Mouse (Mus musculus) retina, adult 2 months (tissue): ENCODE measurements around the gene Supt4a.

Experiments
- DNase-seq: peaks from one replicate; pipeline ENCODE4 v3.0.0-alpha.2; 2012; ENCODE audit warnings: low read depth, low spot score

The Supt4a gene

GRCm38 (mm10) chr11:87737175-87737740 is at the start of gene Supt4a:
Supt4a (plus strand) TSS chr11:87737552.
- DNase-seq, result peak; percentile 97

- DNase-seq, result no peak
These were observed 48.7 kb upstream of the Supt4a start for GRCm38 (mm10) chr11:87688478-87689203.

DNA sequence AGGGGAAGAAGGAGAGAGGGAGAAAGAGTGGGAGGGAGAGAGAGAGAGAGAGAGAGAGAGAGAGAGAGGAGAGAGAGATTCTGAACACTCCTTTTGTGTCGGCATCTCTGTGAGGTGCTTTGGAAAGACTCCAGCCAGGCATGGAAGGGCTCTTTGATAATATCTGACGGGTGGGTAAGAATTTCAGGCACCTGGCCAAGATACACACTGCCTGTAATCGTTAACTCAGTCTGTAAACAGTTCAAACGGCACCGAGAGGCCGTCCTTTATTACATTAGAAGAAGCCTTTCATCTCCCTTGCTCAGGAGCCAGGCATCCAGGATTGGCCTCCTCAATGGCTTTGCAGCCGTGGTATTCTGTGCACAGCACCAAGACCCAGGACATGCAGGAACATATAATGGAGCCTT is 47.9 kb upstream of the Supt4a start:
- DNase-seq, result no peak

- no peak for DNase-seq
These were observed 47.2 kb upstream of the Supt4a start for GRCm38 (mm10) chr11:87690054-87690740.

DNA sequence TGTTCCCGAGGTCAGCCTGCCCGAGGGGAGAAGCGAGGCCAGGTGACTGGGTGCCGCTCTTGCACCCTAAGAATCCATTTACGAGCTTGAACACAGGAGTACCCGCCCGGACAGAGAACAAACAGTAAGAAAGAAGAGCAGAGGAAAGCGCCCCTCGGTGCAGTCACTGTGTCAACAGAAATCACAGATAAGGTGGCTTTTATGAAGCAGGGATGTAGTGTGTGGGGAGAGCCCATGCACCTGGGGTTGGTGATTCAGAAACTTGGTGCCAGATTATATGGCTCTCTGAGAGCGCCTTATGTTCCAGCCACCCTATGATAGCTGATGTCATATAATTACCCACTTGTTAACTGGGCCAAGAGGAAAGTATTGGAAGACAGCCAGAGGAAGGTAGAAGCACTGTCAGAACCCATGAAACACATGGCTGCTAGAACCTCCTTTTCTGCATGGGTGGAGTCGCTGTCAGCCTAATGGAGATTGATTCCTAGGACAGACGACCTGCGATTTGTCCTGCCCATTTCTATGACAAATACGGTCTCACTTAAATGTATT is 40.1 kb upstream of the Supt4a start:
- no peak for DNase-seq

DNA sequence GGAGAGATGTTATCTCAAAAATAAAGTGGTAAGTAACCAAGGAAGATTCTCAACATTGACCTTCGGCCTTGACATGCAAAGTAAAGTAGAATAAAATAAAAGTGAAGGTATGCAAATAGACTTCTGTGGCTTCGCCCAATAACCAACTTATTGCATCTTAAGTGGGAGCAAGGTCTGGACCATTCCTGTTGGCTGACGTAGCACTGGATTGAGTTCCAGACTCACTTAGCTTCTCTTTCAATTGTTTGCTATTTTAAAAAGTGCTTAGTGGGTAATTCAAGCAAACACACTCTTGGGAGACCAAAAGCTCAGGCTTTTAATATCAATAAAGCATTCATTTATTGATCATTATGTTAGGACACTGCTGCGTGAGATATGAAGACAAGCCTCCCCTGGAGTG is 39.2 kb upstream of the Supt4a start:
- no peak for DNase-seq

- DNase-seq, result no peak
These were observed 36.2 kb upstream of the Supt4a start for GRCm38 (mm10) chr11:87701108-87701507.

- DNase-seq, result no peak
These were observed 35.3 kb upstream of the Supt4a start for GRCm38 (mm10) chr11:87701877-87702620.

DNA sequence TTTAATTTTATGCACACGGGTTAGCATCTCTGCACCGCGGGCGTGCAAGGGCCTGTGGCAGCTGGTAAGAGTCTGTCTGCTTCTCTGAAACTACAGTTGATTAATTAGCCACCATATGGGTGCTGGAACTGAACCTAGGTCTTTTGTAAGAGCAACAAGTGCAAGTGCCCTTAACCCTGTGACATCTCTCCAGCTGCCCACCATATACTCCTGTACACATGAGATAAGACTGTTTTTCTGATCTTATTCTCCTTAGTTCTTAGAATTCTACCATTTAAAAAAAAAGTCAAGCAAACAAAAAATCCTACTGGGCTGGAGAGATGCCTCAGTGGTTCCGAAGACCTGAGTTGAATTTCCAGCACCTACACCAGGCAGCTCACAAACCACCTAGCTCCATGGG is 33.7 kb upstream of the Supt4a start:
- no peak for DNase-seq

DNA sequence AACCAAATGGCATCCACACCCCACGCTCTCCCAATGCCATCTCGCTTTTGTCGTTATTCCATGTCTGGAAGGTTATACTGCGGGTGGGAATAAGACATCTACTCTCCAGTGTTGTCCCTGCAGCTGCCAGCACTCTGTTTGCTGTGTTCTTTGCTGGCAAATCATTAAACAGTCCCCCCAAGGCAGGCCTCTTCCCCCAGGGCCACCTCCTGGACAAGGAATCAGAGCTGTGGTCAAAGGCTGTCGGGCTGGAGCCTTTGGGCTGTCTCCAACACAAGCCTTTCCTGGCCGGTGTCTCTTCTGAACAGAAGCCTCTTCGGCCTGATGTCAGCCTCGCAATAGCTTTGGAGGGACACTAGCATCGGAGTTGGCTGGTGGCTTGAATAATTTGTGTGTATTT is 33.1 kb upstream of the Supt4a start:
- DNase-seq, result no peak

DNA sequence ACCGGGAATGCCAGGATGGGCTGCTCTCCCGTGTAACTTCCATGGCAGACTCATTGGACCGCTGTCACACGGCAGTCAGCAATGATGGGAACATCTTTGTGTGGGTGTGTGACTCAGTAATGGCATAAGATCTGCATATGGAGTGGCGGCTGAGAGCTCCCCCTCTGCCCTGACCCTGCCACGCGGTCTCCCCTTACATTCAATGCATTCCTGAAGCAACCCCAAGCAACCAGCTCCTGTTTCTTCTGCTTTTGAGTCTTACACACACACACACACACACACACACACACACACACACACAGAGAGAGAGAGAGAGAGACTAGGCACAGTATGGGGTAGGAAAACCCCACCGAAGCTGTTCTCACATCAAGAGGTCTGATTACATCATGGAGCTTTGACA is 29.8 kb upstream of the Supt4a start:
- DNase-seq, result no peak

DNA sequence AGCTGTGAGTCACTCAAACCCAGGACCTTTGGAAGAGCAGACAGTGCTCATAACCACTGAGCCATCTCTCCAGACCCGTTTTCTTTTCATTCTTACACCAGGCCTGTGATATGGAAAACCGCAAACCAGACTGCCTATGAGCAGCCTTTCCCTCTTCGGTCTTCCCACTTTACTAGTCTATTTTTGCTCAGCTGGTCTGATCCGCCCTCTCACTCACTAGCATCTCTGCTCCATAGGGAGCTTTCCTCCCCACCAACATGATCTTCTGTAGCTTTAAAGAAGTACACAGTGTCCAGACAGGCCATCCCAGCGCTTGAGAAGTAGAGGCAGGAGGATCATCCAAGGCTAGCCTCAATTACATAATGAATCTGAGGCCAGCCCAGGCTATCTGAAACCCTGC is 28.4 kb upstream of the Supt4a start:
- no peak for DNase-seq

GRCm38 (mm10) chr11:87709513-87710261 is 27.7 kb upstream of the Supt4a start:
- no peak for DNase-seq

DNA sequence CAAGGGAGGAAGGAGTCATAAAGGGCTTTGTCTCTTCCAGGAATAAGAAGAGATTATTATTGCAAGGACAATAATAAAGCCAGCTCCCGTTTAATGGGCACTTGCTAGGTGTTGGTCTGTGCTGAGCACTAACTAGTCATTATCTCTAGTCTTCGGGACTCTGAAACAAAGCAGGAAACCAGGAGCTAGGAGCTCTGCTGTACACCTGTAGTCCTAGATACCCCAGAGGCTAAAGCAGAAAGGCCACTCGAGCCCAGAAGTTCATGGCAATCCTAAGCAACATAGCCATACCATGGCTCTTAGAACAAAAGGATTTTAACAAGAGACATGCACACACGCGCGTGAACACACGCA is 27.1 kb upstream of the Supt4a start:
- DNase-seq, result no peak

- no peak for DNase-seq
These were observed 25.2 kb upstream of the Supt4a start for GRCm38 (mm10) chr11:87712188-87712587.

DNA sequence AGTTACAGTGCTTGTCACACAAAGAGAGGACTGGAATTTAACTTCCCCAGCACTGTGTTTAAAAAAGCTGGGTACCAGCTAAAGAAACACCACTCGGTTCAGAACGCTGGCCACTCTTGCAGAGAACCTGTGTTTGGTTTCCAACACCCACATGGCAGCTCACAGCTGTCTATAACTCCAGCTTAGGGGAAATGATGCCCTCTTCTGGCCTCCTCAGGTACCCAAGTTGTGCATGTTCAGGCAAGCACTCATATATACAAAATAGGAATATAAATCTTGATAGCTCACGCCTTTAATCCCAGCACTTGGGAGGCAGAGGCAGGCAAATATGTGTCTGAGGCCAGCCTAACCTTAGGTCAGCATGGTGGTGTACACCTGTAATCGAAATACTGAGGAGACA is 21.4 kb upstream of the Supt4a start:
- no peak for DNase-seq

DNA sequence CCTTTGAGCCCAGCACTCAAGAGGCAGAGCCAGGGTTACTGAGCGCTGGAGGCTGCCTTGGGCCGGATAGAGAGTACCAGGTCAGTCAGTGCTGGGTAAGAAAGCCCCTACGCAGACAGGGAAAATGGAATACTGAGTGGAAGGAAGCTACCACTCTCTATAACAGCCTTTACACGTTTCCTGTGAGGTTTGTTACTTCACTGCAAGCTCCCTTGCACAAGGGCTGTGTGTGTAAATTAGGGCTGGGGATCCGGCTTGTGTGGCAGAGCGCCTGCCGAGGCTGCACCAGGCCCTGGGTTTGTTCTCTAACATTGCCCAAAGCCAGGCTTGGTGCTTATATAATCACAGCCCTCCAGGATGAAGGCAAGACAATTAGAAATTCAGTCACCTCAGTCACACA is 17.8 kb upstream of the Supt4a start:
- DNase-seq, result no peak

- DNase-seq, result no peak
These were observed 17.0 kb upstream of the Supt4a start for GRCm38 (mm10) chr11:87720324-87720723.

- DNase-seq, result no peak
These were observed 16.5 kb upstream of the Supt4a start for GRCm38 (mm10) chr11:87720839-87721238.

DNA sequence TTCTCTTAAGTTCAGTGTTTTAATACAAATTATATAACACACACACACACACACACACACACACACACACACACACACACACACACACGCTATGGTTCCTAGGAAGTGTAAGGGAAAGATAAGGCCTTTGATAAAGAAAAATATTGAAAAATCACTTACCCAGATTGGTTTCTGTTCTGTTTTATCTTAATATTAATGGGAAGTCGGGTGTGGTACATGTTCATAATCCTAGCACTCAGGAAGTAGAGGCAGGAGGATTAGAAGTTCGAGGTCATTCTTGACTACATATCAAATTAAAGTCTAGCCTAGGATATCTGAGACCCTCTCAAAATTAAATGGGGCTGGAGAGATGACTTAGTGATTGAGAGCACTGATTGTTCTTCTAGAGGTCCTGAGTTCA is 15.2 kb upstream of the Supt4a start:
- no peak for DNase-seq

DNA sequence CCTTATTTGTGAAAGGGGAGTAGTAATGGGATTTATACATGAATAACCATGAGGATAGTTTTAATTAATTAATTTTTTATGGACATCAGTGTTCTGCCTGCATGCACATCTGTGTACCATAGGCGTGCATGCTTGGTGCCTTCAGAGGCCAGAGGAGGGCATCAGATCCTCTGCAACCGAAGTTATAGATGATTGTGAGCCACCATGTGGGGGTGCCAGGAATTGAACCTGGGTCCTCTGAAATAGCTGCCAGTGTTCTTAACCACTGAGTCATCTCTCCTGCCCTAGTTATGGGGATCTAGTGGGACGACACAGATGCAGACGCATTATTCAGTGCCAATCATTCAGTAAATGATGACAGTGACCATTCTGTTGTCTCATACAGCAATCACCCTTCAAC is 14.5 kb upstream of the Supt4a start:
- no peak for DNase-seq
